Mouse (Mus musculus) G1E (cell line): ENCODE results near the gene Bscl2.

ENCODE experiments used
- CTCF ChIP-seq: IDR thresholded peaks from 2 replicates; pipeline ENCODE4 v1.5.1; 2012; ENCODE audit warnings: low read depth, low read length, inconsistent platforms, mixed read lengths
- GATA1 ChIP-seq: IDR thresholded peaks from 2 replicates; pipeline ENCODE4 v1.6.1; 2012; ENCODE audit warnings: borderline replicate concordance, low read length, inconsistent platforms, mixed read lengths

DNA sequence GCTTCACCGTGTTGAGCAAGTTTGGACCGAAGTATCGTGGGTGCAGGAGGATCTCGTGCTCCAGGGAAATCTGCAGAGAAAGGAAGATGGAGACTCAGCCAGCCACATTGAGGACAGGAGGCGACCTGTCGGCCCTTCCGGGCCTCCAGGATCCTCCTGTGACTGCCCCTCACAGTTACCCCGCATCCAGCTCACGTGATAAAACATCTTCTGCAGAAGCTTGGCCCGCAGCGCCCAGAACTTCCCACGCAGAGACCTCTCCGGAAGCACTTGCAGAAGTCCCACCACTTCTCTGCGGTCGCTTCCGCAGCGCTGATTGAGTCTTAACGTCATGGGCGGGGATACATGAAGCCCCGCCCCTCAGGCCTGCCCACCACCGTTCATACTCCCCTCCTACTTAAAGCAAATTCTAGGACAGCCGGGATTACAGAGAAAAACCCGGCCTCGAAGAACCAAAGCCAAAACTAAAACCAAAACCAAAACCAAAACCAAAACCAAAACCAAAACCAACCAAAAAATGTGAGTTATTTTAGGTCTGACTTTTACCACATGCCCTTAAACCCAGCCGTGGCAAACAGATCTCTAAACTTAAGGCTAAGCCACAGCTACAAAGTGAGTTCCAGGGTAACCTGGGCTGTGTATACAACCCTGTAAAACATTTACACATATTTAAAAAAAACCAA, 38.9 kb upstream of the Bscl2 start, which contains the start of gene Polr2g:
- TF ChIP-seq CTCF, result no peak
- TF ChIP-seq GATA1, result no peak
